Mouse (Mus musculus) cerebellum, adult (tissue): ENCODE measurements at regions not wholly inside any gene's neighbourhood (a gene's known extent, or its start where the extent isn't known, plus 50 kb on each side); places are given as distances from the start of the nearest gene placed in this dataset.

Experiments used
- ATAC-seq: cut with Nextera tagmentation; 2 replicates; pipeline ENCODE4 v1.9.2; 2017; ENCODE audit warnings: mild to moderate bottlenecking, moderate library complexity, mixed read lengths; ENCODE audit not compliant: insufficient number of reproducible peaks, low FRiP score, low TSS enrichment

DNA sequence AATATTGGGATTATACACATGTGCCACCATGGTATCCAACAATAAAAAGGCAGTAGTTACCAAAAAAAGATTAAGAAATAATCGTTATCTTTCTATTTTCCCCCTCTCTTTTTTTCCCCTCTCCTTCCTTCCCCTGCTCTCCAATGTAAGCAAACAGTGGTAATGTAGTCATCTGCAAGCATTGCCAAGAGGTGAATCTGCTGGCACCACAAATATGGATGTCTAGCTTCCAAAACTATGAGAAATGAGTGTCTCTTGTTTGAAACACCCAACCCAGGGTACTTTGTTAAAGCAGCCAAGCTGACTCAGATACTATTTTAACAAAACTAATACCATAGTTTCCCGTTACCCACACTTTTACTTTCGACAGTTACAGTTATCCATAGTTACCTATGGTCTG, 784.2 kb downstream of the Gsdmc2 start:
- ATAC-seq, result no peak

DNA sequence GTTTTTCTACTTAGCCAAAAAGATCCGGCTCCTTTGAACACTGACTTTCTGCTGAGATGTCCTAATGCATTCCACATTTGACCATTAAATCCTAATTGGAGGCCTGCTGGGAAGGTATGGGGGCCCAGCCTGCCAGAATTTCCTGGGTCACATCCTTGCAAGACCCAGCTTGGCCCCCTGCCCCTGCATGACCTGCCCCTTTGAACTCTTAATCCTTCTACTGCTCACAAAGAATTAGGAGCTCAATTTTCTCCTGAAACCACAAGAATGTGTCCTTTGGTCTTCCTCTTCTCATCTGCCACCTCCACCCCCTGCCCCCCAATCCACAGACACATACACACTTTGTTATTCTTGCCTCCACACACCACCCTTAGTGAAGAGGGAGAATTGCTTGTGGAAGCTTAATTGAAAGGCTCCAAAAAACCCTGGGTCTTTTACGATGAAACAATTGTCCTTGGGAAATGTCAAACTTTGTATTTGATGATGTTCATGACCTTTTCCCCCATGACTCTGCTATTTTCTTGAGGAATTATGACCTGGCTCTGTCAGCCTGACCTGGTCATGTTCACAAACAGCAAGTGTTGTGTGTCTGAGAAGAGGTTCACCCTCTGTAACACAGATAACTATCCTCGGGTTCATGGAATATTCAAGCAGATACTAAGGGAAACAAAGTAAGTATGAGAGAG, 792.3 kb downstream of the Gsdmc2 start:
- ATAC-seq, result no peak

DNA sequence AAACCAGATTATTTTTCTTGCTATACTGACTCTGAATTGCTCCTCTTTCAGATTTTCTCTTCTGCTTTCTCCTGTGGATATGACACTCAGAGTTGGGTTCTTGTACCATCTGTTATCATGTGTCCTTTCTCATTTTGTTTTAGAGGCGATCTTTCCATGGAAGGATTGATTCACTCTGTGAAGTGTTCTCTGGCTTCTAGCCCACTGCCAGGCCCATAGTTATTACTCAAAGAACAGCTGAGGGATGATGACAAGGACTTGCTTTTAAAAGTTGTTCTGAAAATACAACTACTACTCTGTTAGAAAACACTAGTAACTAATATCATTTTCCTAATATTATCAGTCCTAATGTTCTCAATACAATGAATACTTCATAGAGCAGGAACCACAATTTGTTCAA, 794.9 kb downstream of the Gsdmc2 start:
- no peak for ATAC-seq

DNA sequence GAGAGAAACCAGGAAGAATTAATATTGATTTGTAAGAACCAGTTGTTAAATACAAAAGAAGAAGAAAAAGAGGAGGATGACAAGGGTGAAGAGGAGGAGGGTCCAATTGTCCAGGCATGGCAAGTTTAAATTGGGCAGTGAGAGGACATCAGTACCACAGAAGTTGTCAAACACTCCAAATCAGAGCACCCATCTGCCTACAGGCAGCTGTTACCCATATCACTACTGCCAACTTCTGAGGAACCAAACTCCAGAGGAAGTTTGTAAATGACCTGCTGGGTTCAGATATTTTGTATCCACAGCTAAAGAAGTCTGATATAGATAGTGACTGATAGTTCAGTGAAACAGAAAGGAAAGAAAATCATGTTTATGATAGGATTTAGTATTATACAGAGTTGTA, 802.6 kb downstream of the Gsdmc2 start:
- ATAC-seq, result no peak

DNA sequence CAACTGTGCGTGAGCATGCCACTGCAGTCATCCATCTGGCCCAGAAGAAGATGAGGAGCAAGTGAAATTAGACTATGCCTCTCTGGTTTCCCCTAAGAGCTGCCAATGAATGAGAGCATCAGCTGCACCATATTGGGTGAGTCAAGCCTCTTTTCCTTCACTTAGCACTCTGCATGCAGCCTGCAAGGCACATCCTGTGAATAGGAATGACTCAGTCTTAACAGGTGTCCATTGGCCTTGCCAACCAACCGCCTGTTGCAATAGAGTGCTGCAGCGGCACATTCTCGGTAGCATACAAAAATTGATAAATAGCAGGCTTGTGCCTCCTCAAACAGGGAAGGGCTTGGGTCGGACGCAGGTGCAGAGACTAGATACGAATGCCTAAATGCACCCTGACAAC, 808.7 kb downstream of the Gsdmc2 start:
- ATAC-seq, result no peak

DNA sequence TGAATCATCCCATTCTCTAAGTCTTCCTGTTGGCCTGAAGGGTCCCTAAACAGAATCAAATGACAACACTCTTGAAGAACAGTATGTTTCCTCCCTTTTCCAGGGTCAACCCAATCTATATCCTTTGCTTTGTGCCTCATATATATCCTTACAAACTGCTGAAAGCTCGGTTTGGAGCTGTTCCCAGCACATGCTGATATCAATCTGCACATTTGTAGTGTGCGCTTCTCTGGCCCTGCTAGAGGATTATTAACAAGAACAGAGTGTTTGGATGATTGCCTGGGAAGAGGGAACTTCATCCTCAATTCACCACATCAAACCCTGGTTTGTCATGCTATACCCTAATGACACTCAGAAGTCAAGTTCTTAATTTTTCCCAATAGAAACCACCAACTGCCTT, 824.2 kb downstream of the Gsdmc2 start:
- ATAC-seq, result no peak

DNA sequence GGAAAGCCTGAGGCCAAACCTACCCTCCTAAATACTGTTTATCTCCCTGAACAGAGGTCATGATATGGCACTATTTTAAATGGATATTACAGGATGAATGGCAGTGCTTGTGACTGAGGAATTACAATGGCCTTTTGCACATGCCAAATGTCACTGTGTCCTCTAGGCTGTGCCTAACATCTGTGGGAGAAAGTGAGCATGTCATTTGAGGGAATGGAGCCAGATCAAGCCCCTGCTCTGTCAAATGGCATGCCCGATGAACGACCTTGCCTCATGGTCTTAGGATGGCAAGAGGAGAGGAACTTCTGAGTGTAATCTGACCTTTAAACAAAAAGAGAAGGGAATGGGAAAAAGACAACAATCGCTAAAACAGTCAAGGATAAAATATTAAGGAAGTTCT, 827.0 kb downstream of the Gsdmc2 start:
- no peak for ATAC-seq

DNA sequence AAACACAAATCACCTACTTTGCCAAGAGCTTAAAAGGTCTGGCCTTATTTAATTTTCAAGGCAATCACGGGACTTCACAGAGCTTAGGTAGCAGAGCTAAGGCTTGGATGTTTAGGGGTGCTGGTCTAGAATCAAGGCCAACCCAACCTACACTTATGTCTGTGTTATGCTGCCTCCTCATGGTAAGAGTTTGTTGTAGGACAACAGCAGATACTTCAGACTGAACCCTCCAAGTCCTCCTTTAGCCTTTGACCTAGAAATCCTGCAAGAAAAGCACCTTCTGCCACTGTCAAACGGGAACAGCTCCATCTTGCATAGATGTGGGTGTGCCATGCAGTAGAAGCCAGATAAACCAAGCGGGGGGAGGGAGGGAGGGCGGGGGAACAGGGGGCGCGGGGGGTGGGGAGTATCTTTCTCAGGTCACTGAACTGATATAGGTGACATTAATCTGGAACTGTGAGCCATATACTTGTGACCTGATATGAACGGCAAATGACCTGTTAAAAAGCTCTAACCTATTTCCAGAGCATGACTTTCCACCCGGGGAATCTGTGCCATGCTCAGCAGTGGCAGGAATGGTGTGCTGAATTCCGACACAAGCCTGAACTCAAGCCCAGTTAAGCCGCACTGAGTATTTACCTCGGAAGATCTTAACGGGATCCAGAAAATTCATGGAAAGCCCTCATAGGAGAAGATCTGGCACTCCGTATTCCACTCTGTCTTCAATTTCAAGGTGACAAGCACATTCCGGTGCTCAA, 838.3 kb downstream of the Gsdmc2 start:
- no peak for ATAC-seq

DNA sequence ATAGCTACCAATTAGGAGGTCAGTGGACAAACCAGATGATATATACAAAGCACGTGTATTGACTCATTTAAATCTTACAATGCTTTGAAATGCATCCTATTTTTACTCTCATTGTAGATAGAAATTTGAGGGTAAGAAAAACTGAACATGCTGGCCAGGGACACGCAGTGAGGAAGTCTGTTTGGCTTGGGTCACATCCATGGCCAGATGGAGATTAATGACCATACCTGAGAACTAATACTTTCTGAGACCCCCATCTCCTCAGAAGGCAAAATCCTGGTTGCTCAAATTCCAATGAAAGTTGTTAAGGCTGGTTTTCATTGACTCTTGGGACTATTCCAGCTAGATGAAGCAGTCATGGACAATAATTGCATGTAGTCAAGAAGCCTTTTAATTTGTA, 850.3 kb downstream of the Gsdmc2 start:
- no peak for ATAC-seq

DNA sequence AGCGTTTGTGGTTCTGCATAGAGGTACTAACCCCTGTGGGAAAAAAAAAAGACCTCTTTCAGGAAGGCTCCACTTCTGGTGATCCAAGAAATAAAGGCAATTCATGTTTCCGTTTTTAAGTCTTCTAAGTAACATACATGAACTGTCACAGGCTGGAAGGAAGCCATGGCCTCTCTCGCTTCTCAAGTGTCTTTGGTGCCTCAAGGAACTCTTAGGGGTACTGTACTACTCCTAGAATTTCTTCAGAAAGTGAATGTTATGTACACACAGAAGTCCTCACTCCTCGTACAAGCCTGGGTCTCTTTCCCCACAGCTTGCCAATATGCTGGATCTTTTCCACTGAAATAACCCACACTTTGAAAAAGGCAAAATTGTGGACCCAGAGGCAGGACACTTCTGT, 858.1 kb downstream of the Gsdmc2 start:
- no peak for ATAC-seq

DNA sequence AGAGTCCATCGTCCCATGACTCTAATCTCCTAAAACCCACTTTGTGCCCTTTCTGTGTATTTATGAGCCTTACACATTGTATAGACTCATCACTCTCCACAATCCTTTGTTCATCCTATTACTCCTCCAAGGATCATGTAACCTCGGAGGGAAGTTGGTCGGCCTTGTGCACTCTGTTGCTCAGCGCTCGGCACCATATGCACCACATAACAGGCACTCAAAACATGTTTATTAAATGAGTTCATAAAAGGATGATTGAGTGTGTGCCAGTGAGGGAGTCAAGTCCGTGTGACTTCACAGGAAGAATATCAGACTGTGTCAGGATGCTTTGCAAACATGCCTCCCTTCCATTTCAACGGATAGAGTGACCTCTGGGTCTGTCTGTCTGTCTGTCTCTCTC, 858.8 kb downstream of the Gsdmc2 start:
- no peak for ATAC-seq

DNA sequence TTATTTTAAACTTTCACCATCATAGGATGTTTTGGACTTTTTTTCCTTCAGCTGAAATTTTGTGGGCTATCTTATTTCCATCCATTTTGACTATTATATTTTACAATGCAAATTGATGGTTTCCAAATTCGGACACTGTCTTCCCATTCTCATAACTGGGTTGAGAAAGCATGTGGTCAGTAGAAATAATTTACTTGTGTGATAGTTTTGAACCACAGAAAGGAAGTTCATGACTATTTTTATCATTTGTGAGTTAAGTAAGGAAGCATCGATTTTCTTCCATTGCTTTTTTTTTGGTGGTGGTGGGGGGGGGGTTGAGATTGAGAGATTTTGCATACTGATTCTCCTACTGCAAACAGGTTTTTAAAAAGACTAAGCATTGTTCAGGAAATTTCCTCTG, 874.4 kb downstream of the Gsdmc2 start:
- ATAC-seq, result no peak

DNA sequence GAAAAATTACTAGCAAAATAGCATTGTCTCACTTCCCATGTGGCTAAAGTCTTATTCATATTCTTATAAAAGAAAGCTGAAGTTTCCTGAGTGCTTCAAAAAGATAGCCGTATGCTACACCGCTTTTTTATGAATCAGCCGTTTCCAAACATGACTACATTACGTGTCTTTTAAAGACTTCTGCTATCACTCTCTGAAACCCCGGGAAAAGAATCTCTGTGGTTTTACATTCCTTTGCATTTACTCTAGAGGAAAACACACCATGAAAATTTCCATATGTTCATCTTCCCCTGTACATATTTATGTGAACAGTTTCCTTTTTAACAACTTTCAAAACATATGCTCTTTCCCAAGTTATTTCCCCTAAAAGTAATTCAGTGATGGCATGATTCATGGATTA, 882.3 kb downstream of the Gsdmc2 start:
- ATAC-seq, result no peak

DNA sequence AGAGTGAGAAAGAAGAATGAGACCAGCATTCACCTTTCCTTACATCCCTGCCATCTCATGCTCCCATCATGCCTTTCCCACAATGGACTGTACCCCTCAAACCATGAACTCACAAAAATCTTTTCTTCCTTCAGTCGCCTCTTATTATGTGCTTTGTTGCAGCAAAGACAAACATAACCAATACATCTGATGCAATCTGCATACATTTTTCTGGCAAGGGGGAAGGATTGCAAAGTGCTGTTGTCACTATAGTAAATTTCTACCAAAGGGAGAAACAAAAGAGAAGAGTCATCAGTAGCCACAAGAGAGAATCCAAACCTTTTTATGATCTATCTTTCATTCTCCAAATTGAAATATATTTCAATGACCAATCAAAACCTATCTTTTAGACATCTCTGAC, 884.4 kb downstream of the Gsdmc2 start:
- ATAC-seq, result no peak

DNA sequence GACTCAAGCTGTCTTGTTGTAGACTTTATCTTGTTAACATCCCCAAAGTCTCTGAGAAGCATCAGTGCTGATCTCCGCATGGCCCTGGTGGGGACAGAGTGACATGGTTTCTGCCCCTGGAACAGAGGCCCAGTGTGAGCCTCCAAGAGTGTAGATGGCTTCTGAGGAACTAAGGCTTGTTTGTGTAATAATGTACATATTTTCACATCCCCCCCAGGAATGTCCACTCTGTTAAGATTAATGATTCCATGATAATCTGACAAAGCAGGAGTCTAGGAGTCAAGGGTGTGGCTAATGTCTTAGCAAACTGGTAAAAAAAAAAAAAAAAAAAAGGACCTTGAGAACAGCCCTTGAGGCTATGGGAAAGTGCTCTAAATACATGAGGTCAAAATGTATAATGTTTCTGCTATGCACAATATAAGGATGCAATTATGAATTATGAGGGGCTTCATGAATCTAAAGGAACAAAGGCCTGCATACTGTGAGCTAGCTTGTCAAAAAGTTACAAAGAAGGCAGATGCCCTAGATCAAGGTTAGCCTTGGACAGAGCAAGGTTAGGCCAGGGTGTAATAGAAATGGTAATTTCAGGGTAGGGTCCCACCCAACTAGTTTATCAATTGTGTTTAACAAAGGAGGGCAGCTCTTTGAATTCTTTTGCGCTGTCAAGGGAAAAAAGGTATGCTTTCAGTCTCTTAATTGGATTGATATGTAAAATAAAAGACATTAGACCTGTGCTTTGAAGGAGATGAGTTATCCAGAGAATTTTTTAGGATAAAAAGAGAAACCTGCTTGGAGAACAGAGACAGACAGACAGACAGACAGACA, 886.3 kb downstream of the Gsdmc2 start:
- ATAC-seq, result no peak

DNA sequence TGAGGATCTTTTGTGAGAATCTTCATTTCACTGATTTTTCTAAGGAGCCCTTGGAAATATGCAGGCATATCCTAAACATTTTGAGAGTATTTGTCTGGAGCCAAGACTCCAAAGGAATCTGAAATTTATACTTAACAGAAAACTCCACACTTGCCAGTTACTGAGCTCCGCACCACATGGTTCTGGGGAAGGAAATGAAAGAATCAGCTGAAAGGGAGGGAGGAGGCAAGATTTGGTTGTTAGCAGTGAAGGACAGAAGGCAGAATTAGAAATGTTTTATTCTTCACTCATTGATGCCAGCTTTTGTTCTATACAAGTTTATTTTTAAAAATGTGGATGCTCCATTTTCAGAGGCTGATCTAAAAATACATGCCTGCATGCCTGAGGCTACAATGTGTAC, 890.1 kb downstream of the Gsdmc2 start:
- ATAC-seq, result no peak

DNA sequence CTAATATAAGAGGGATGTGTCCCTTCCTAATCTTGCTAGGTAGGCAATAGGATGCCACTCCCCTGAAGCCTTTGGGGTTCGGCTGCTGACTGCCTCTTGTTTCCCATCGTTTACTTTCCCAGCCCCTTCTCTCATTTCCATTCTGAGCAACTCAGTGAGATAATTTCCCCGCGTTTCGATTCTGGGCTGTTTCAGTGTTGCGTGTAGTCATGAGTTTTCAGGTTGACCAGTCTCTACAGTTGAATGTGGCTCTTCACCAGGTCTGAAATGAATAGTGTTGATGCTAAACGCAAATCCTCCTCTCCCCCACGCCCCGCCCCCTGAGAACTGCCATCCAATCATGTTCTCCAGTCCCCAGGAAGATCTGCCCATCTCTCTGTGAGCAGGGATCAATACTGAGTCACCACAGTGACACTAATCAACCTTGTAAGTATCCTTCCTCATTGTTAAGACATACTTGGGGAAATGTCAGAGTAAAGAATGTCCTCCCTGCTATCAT, 890.6 kb downstream of the Gsdmc2 start:
- no peak for ATAC-seq

DNA sequence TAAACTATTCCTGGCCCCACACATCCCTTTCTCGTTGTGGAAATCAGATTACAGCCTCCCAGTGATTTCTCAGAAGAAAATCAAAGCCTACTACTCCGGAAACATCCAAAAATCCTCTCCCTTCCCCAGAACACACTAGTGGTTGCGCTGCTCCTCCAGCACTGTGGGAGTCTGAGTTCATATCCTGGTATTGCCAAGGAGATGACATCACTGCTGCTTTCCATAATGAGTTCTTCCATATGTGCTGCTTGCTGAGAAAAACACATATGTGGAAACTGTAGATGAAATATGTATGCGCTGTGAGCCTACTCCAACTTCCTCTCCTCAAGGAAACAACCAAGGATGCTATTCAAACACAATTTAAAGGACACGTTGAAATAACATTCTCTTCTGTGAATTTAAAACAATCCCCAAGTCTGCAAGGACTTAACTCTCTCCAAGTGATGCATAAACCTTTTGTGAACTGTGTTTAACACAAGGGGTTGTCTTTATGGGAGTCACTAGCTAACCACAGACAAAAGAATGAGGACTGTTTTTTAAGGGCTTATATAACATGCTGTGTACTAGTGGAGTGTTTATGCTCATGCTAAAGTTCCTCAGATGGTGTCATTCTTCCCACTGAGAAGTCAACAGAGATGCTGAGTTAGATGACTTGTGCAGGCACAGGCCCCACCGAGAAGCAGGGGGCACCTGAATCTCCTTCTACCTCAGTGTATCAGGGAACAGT, 891.6 kb downstream of the Gsdmc2 start:
- ATAC-seq, result no peak

DNA sequence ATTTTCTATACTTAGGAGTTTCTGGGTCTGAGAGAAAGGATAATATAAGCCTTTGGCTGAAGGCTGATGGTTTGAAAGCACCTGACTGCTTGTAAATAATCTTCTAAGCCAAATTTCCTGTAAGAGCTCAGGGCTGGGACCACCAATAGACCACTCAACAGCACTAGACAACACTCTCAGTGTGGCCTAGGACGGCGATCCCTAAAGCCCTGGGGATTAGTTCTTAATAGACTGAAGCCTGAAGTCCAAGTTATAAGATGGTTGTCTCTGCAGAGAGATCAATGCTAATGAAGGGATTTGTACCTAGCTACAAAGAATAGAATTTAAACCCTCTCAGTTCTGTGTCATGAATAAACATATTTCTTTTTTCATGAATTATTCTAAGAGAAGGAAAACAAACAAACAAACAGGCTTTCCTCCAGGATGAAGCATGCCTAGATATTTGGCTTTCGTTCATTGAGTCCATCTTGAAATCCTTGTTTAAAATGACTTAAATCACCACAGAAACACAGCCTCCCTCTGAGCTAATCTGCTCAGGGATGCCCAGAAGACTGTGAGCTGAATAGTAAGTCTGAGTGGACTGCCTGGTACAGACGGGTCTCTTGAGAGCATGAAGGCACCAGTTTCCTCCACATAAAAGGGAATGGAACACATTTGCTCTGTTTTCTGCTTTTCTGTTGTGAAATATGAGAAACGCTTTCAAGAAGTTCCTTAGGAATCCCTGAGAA, 892.3 kb downstream of the Gsdmc2 start:
- no peak for ATAC-seq

DNA sequence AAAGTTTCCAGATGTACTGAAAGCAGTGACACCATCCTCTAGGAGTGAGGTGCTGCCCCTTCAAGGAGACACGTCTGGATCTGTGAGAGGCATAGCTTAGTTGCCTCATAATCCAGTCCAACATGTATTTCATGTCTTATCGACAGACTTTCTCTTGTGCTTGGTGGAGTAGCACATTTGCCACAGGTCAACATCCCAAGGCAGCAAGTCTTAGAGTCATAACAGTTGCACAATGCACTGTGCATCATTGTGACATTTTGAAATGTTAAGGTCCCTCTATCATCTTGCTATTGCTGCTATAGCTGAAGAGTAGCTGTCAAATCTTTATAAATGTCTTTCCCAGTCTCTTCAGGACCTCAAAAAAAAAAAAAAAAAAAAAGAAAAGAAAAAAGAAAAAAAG, 905.6 kb downstream of the Gsdmc2 start:
- no peak for ATAC-seq
